Mouse (Mus musculus): ENCODE measurements at regions not wholly inside any gene's neighbourhood (a gene's known extent, or its start where the extent isn't known, plus 50 kb on each side); places are given as distances from the start of the nearest gene placed in this dataset.

DNA sequence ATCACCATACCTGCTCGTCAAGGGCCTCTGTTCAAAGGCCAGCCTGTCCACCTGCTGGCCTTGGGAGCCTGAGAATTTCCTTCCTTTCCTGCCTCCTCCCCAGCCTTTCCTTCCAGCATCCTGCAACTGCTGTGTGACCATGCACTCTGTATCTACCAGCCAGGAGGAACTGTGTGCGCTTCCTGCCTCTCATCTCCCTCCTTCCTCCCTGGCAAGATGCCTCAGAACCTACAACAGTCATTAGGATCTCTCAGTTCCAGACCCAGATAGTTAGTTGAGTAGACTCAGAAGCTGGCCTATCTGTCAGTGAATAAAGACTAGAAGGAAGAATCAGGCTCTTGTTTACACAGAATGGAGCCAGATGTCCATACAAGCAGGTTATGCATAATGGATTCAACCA, 183.8 kb upstream of the Ntf3 start:
- no peak for ATAC-seq (ENCODE audit: insufficient number of reproducible peaks, insufficient read depth, low FRiP score, low TSS enrichment, low read depth)
- no peaks in the 10 kb centered on the region for H3K9me3 ChIP-seq
- no peak overlapping the region for H3K4me2 ChIP-seq
- 65% methylated on average over 2 of the region's 2 CpGs for WGBS
- H3K27me3 ChIP-seq, result no peaks in the 10 kb centered on the region
- peaks cover 26% of the 10 kb centered on the region for H3K4me1 ChIP-seq
- H3K4me3 ChIP-seq, result no peak overlapping the region
- no peaks in the 10 kb centered on the region for H3K36me3 ChIP-seq
- H3K9ac ChIP-seq, result no peak overlapping the region
- no peak overlapping the region for H3K27ac ChIP-seq

DNA sequence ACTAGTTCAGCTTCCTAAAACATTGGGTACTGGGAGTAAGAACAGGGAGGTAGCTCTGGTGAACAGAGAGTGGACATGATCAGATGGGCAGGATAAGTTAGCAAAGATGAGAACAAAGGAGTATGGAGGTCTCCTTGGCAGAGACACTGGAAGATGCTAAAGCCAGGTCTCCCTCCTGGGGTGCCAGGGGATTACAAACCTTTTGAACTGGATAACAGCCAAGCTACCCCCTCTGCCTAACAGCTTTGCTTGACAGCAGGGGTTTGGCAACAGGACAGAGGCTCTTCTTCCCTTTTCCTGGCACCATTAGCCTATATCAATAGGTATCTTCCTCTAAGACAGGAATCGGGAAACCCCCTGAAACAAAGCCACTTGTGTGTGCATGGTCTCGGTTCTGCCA, 183.2 kb upstream of the Ntf3 start:
- Histone ChIP-seq H3K9ac (no peak overlapping the region), H3K4me2 (no peak overlapping the region), H3K4me3 (no peak overlapping the region), H3K4me1 (peaks cover 27% of the 10 kb centered on the region), H3K9me3 (no peaks in the 10 kb centered on the region), H3K27me3 (no peaks in the 10 kb centered on the region), H3K27ac (no peak overlapping the region), H3K36me3 (no peaks in the 10 kb centered on the region)
- WGBS, result 44% methylated on average over 2 of the region's 2 CpGs
- ATAC-seq (ENCODE audit: insufficient number of reproducible peaks, insufficient read depth, low FRiP score, low TSS enrichment, low read depth), result no peak

DNA sequence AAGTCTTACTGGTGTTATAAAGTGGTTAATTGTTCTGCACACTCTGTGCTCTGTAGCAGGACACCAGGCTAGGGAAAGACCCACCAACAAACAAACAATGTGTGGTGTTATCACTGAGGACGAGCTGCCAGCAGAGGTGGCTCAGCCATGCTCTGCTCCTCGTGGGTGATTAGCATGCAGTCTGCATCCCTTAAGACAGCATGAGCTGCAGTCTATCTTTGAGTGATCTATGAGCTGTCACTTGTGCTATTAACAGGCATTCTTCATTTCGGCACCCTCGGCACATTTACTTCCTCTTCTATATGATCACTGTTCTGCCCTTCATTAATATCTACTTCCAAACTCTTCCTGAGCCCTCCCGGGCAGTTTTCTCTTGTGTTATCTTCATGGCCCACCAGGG, 178.5 kb upstream of the Ntf3 start:
- H3K36me3 ChIP-seq, result no peaks in the 10 kb centered on the region
- no peak overlapping the region for H3K4me2 ChIP-seq
- peaks cover 23% of the 10 kb centered on the region for H3K4me1 ChIP-seq
- H3K9ac ChIP-seq, result no peak overlapping the region
- no peaks in the 10 kb centered on the region; the same call in 1 of the 2 replicates for H3K27me3 ChIP-seq
- WGBS, result 72% methylated on average over 5 of the region's 5 CpGs
- no peak for ATAC-seq (ENCODE audit: insufficient number of reproducible peaks, insufficient read depth, low FRiP score, low TSS enrichment, low read depth)
- no peak overlapping the region for H3K27ac ChIP-seq
- H3K4me3 ChIP-seq, result no peak overlapping the region
- no peaks in the 10 kb centered on the region for H3K9me3 ChIP-seq

DNA sequence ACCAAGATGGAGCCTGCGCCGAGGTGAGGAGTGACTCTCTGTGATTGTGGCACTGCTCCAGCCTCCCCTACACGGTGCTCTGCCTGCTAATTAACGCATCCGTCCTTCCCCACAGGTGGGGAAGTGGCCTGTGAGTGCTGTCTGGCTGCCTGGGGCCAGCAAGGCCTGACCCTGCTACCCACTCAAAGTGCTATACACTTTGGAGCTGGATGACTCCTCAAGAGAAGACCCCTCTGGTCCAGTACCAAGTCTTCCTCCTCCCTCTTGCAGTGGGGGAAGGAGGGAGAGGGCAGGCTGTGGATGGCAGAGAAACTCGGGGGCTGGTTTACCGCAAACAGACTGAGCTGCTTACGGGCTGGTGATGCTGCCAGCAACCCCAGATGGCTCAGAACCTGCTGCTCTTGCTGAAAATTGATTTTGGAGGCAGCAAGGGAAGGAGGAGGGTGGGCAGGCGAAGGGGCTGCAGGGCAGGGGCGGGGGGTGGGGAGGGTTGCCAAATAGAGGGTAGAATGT, 173.4 kb upstream of the Ntf3 start:
- Histone ChIP-seq H3K4me2 (no peak overlapping the region), H3K4me1 (peaks cover 6% of the 10 kb centered on the region), H3K27me3 (no peaks in the 10 kb centered on the region; the same call in 1 of the 2 replicates), H3K4me3 (no peak overlapping the region), H3K27ac (no peak overlapping the region; the same call in 1 of the 2 replicates), H3K36me3 (no peaks in the 10 kb centered on the region), H3K9ac (no peak overlapping the region), H3K9me3 (no peaks in the 10 kb centered on the region)
- ATAC-seq (ENCODE audit: insufficient number of reproducible peaks, insufficient read depth, low FRiP score, low TSS enrichment, low read depth), result no peak
- 52% methylated on average over 10 of the region's 10 CpGs for WGBS

DNA sequence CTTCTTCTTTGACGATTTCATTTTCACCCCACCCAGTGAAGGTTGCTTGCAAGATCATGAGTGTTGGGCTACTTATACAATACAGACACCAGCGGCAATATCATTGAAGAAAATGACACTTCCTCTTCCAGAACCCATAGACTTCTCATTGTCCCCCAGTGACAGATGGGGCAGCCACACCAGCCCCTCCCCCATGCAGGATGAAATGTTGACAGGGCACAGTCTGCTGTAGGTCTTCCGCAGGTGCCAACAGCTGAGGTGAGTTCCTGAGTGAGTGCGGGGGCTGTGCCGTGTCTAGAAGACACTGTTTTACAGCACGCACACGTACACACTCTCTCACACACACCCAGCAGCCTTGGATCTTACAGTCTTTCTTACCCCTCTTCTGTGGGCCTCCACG, 171.0 kb upstream of the Ntf3 start:
- no peak for ATAC-seq (ENCODE audit: insufficient number of reproducible peaks, insufficient read depth, low FRiP score, low TSS enrichment, low read depth)
- peaks cover 6% of the 10 kb centered on the region for H3K4me1 ChIP-seq
- H3K4me3 ChIP-seq, result no peak overlapping the region
- no peak overlapping the region for H3K9ac ChIP-seq
- WGBS, result 89% methylated on average over 8 of the region's 8 CpGs
- H3K36me3 ChIP-seq, result no peaks in the 10 kb centered on the region
- no peaks in the 10 kb centered on the region for H3K9me3 ChIP-seq
- no peaks in the 10 kb centered on the region; the same call in 1 of the 2 replicates for H3K27me3 ChIP-seq
- no peak overlapping the region for H3K27ac ChIP-seq
- no peak overlapping the region for H3K4me2 ChIP-seq

DNA sequence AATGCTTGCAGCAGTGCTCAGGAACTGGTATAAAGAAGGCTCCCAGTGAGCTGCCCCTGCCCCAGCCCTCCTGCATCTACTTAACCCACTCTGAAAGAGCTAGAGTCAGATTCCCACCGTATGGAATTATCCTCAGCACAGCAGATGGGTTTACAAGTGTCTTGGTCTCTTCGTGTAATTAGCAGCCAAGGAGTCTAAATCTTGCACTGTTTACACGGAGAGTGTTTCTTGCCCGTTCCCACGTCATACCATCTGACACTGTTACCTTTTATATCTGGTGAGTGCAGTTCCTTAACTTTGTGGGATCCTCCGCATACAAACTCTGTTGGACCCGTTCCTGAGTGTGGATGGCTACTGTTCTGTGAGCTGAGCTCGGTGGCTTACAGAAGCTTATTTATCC, 167.5 kb upstream of the Ntf3 start:
- ATAC-seq (ENCODE audit: insufficient number of reproducible peaks, insufficient read depth, low FRiP score, low TSS enrichment, low read depth), result no peak
- no peak overlapping the region for H3K9ac ChIP-seq
- 71% methylated on average over 8 of the region's 8 CpGs for WGBS
- H3K36me3 ChIP-seq, result no peaks in the 10 kb centered on the region
- H3K27me3 ChIP-seq, result no peaks in the 10 kb centered on the region
- H3K4me2 ChIP-seq, result no peak overlapping the region
- no peaks in the 10 kb centered on the region for H3K9me3 ChIP-seq
- no peaks in the 10 kb centered on the region for H3K4me1 ChIP-seq
- no peak overlapping the region for H3K4me3 ChIP-seq
- no peak overlapping the region for H3K27ac ChIP-seq

DNA sequence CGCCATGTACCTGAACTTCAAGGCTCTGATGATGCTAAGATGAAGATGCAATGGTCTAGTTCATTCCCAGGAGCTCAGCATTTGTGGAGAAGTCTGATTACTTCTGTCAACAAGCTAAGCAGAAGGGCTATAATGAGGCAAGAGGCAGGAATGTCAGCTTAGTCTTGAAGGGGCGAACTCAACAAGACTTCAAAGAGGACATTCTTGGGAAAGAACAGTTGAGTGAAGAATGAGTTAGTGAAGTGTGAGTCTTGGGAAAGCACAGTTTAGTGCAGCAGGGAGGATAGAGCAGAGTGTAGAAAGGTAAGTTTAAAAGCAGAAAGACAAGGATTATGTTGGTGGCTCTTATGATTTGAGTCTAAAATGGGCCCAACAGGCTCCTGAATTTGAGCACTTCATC, 160.5 kb upstream of the Ntf3 start:
- WGBS, result 77% methylated on average over 2 of the region's 2 CpGs
- H3K4me3 ChIP-seq, result no peak overlapping the region
- peaks cover 10% of the 10 kb centered on the region; the same call in 1 of the 2 replicates for H3K4me1 ChIP-seq
- H3K9ac ChIP-seq, result no peak overlapping the region
- no peak for ATAC-seq (ENCODE audit: insufficient number of reproducible peaks, insufficient read depth, low FRiP score, low TSS enrichment, low read depth)
- no peak overlapping the region for H3K4me2 ChIP-seq
- H3K36me3 ChIP-seq, result no peaks in the 10 kb centered on the region
- no peak overlapping the region for H3K27ac ChIP-seq
- H3K27me3 ChIP-seq, result no peaks in the 10 kb centered on the region
- no peaks in the 10 kb centered on the region for H3K9me3 ChIP-seq

DNA sequence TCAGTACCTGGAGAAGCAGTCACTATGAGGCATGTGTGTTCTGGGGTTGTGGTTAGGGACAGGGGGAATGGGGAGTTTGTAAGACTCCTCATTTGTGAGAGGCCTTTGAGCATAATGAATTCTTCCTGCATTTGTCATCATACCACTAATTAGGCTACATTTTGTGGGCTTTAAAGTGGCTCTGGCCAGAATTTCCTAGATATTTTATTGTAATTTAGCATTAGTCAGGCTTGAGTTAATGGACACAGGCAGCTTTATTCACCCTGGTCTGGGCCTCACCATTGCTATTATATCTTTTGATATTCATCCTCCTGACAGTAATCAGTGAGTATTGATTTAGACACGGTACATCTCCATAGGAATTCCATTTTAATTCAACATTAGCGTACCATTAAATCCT, 151.8 kb upstream of the Ntf3 start:
- 64% methylated on average over 2 of the region's 2 CpGs for WGBS
- Histone ChIP-seq H3K4me1 (no peaks in the 10 kb centered on the region), H3K27me3 (no peaks in the 10 kb centered on the region), H3K9ac (no peak overlapping the region), H3K27ac (no peak overlapping the region), H3K9me3 (no peaks in the 10 kb centered on the region), H3K4me2 (no peak overlapping the region), H3K36me3 (no peaks in the 10 kb centered on the region), H3K4me3 (no peak overlapping the region)
- no peak for ATAC-seq (ENCODE audit: insufficient number of reproducible peaks, insufficient read depth, low FRiP score, low TSS enrichment, low read depth)

DNA sequence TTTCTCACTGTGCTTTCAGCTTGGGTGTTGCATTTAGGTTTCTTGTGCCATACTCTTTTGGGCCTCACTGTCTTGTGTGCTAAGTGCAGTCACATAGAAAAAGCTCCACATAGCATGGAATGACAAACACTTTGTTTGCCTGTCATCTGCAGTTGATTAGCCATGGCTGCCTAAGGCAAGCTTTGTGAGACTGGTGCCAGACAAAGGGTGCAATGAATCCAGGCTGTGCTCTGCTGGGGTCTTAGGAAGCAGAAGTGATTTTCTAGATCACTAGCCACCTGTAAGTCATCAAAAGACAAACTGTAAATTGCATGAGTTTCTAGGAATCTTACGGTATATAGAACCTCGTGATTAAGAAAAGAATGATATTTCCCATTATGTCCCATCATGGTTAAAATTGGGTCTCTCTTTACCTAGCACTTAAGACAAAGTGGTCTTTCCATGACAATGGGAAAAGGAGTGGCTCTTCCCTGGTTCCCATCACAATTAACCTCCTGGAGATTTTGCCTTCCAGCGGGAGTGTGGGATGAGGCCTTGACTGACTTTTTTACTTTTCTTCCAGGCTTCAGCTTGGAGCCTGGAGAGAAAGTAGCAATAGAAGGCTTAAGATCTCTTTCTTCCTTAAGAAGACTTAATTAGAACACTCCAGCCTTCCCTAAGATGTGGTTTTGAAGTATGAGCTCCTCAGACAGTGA, 144.2 kb upstream of the Ntf3 start:
- Histone ChIP-seq H3K27ac (peak overlapping the region; percentile 33), H3K4me2 (no peak overlapping the region), H3K9ac (no peak overlapping the region), H3K27me3 (no peaks in the 10 kb centered on the region), H3K4me3 (no peak overlapping the region), H3K9me3 (no peaks in the 10 kb centered on the region), H3K36me3 (no peaks in the 10 kb centered on the region), H3K4me1 (peaks cover 30% of the 10 kb centered on the region)
- 27% methylated on average over 3 of the region's 3 CpGs for WGBS
- ATAC-seq (ENCODE audit: insufficient number of reproducible peaks, insufficient read depth, low FRiP score, low TSS enrichment, low read depth), result no peak

DNA sequence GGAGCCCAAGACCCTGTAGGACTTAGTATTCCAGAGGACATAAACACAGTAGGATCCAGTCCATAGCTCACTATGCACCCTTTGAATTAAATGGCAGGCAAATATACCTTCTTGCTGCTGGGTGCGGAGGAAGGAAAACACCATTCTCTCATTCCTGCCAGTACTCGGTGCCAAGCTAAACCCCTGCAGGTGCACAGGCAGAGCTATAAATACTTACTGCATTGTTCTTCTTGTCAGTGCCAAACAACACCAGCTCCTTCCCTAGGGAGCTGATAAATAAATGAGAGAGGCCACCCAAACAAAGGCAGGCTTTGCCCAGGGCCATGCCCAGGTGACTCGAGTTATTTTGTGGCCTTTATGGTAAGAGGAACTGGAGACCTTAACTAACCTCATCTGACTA, 136.4 kb upstream of the Ntf3 start:
- no peak for ATAC-seq (ENCODE audit: insufficient number of reproducible peaks, insufficient read depth, low FRiP score, low TSS enrichment, low read depth)
- no peaks in the 10 kb centered on the region for H3K9me3 ChIP-seq
- WGBS, result 68% methylated on average over 3 of the region's 3 CpGs
- H3K4me3 ChIP-seq, result no peak overlapping the region
- no peak overlapping the region for H3K27ac ChIP-seq
- H3K27me3 ChIP-seq, result no peaks in the 10 kb centered on the region
- no peak overlapping the region for H3K9ac ChIP-seq
- peaks cover 16% of the 10 kb centered on the region for H3K4me1 ChIP-seq
- H3K36me3 ChIP-seq, result no peaks in the 10 kb centered on the region
- no peak overlapping the region for H3K4me2 ChIP-seq

DNA sequence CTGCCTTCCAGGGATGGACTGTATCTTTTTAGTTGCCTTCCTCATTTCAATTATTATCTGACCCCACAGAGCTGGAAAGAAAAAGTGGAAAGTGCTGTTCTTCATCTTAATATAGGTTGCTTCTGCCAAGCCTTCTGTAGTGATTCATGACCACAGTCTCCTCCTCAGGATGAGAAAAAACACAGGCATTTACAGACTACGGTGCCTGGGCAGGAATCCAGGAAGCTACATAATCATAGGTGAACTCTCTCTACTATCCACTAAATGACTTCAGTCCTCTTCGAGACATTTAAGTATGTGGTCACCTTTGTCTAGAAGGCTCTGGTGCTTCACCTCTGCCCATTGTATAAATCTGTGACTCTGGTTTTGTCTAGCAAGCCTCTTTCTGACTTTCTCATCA, 124.9 kb upstream of the Ntf3 start:
- no peak for ATAC-seq (ENCODE audit: insufficient number of reproducible peaks, insufficient read depth, low FRiP score, low TSS enrichment, low read depth)
- no peaks in the 10 kb centered on the region for H3K27me3 ChIP-seq
- 0 out of 2 replicates have a peak, but pooled peaks cover 3% of the 10 kb centered on the region for H3K4me1 ChIP-seq
- H3K9ac ChIP-seq, result no peak overlapping the region
- no peaks in the 10 kb centered on the region for H3K36me3 ChIP-seq
- no peaks in the 10 kb centered on the region for H3K9me3 ChIP-seq
- H3K27ac ChIP-seq, result no peak overlapping the region
- whole genome bisulfite sequencing, result 85% methylated on average over 2 of the region's 2 CpGs
- no peak overlapping the region for H3K4me3 ChIP-seq
- no peak overlapping the region for H3K4me2 ChIP-seq

DNA sequence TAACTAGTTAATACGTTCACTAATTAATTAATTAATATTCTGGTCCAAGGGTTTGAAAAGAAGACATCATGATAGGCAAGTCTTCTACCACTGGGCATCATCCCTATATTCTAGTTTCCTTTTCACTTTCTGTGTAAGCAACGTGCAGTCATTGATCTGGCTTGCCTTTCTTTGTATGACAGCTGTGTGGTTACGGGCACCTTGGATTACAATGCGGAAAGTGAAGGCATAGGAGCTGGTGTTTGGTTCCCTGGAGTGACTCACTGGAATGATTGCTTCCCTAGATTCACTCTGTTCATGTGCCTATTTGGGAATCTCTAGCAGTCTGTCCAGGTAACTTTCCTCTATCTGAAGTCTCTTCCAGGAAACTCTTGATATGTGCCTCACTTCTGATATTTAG, 120.5 kb upstream of the Ntf3 start:
- ATAC-seq (ENCODE audit: insufficient number of reproducible peaks, insufficient read depth, low FRiP score, low TSS enrichment, low read depth), result no peak
- H3K27me3 ChIP-seq, result no peaks in the 10 kb centered on the region
- 77% methylated on average over 4 of the region's 4 CpGs for WGBS

More for the DNA sequence above, 120.5 kb upstream of the Ntf3 start:
- H3K9me3 ChIP-seq, result no peaks in the 10 kb centered on the region
- no peak overlapping the region for H3K9ac ChIP-seq
- H3K4me3 ChIP-seq, result no peak overlapping the region
- H3K36me3 ChIP-seq, result no peaks in the 10 kb centered on the region
- H3K4me1 ChIP-seq, result no peaks in the 10 kb centered on the region
- no peak overlapping the region for H3K27ac ChIP-seq
- H3K4me2 ChIP-seq, result no peak overlapping the region

All from embryonic facial prominence, embryonic 13.5 days (tissue).